Mouse (Mus musculus): Measurements from ENCODE around the gene Traf3ip1. TPM values are rescaled to one million over a fixed set of nuclear protein-coding genes. Genes with fewer than 3 reads are reported as not detected.
A peak's percentile ranks its signal among the peaks of the same experiment; 100 is the strongest.

Gene Traf3ip1
- polyA plus RNA-seq, 1 experiment from 2014 or later: 8.7 TPM

GRCm38 (mm10) chr1:91537786-91538569 is 43.5 kb downstream of the Traf3ip1 start:
- H3K4me1 ChIP-seq: peaks cover 23% of the 10 kb centered on the region
- no peak overlapping the region for H3K4me3 ChIP-seq
- H3K27me3 ChIP-seq: peaks cover 44% of the 10 kb centered on the region
- H3K9ac ChIP-seq: no peak overlapping the region
- no peak overlapping the region for H3K27ac ChIP-seq
- H3K36me3 ChIP-seq: peaks cover 4% of the 10 kb centered on the region; the same call in 1 of the 2 replicates
- WGBS: 13% methylated on average over 22 of the region's 22 CpGs
- no peak for ATAC-seq (ENCODE audit: insufficient number of reproducible peaks, insufficient read depth, low FRiP score, low TSS enrichment, low read depth)
- H3K4me2 ChIP-seq: no peak overlapping the region
- no peaks in the 10 kb centered on the region for H3K9me3 ChIP-seq

DNA sequence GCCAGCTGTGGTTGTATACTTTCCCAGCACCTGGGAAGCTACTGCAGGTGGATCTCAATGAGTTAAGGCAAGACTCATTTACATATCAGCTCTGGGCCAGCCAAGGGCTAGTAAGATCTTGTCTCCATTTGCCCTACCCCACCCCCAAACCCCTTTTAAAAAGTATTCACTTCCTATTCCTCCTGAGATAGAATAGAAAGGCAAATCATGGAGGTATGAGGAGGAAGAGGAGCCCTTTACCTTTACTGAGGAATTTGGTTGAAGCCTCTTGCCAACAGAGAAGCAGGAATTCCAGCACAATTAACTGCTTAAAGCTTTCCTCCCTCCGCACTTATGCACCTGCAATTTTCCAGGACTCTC is 44.1 kb downstream of the Traf3ip1 start:
- 48% methylated on average over 1 of the region's 1 CpGs for WGBS
- H3K27me3 ChIP-seq: peaks cover 44% of the 10 kb centered on the region

GRCm38 (mm10) chr1:91539246-91539645 is 44.8 kb downstream of the Traf3ip1 start:
- peak overlapping the region; percentile 81; the same call in 1 of the 2 replicates for H3K4me3 ChIP-seq
- no peak for ATAC-seq (ENCODE audit: insufficient number of reproducible peaks, insufficient read depth, low FRiP score, low TSS enrichment, low read depth)
- H3K27me3 ChIP-seq: peaks cover 44% of the 10 kb centered on the region
- no peak overlapping the region for H3K9ac ChIP-seq
- no peak overlapping the region for H3K27ac ChIP-seq
- WGBS: 31% methylated on average over 6 of the region's 6 CpGs
- peaks cover 22% of the 10 kb centered on the region for H3K4me1 ChIP-seq
- no peaks in the 10 kb centered on the region; the same call in 1 of the 2 replicates for H3K36me3 ChIP-seq
- H3K9me3 ChIP-seq: no peaks in the 10 kb centered on the region
- peak overlapping the region; percentile 99 for H3K4me2 ChIP-seq

More for the DNA sequence above, 44.1 kb downstream of the Traf3ip1 start:
- Histone ChIP-seq H3K27ac (no peak overlapping the region), H3K4me3 (no peak overlapping the region), H3K9me3 (no peaks in the 10 kb centered on the region), H3K4me1 (peaks cover 22% of the 10 kb centered on the region), H3K9ac (no peak overlapping the region), H3K36me3 (no peaks in the 10 kb centered on the region; the same call in 1 of the 2 replicates), H3K4me2 (no peak overlapping the region)
- ATAC-seq (ENCODE audit: insufficient number of reproducible peaks, insufficient read depth, low FRiP score, low TSS enrichment, low read depth): no peak

GRCm38 (mm10) chr1:91539704-91540270 is 45.3 kb downstream of the Traf3ip1 start:
- WGBS: 2% methylated on average over 22 of the region's 22 CpGs

DNA sequence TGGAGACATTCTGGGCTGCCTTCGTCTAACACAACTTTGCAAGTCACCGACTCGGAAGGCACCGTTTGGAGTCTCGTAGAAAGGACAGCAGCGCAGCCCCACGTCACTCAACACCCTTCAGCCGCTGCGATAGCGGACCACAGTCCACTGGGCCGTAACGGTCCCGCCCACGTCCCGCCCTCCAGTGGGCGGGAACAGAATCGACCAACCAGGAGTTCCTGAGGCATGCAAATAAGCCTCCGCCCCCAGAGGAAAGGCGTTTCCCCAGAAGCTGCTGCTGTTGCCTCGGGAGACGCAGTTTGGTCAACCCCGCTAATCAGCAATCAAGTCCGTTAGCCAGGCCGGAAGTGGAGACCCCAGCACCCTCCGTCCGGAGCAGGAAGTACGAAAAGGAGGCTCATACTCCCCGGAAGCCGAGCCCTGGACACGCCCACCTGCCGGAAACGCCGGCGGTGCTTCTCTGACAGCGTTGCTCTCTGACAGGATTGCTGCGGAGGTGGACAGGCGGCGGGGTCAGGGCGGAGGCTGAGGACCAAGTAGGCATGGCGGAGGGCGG is 45.9 kb downstream of the Traf3ip1 start, which contains the start of gene Asb1:
TSS of gene Asb1 (plus strand) at position 274 of the 556 bp plus-strand sequence.
- Histone ChIP-seq H3K4me2 (peak within 1 kb of the TSS; percentile 99), H3K36me3 (peaks cover 9% of the 10 kb centered on the region), H3K27ac (no peak within 1 kb of the TSS), H3K4me1 (peaks cover 22% of the 10 kb centered on the region), H3K4me3 (peak within 1 kb of the TSS; percentile 81), H3K27me3 (peaks cover 44% of the 10 kb centered on the region), H3K9me3 (no peaks in the 10 kb centered on the region), H3K9ac (peak within 1 kb of the TSS; percentile 82)
- WGBS: under 1% methylated on average over 41 of the region's 41 CpGs
- peak; percentile 88 for ATAC-seq (ENCODE audit: insufficient number of reproducible peaks, insufficient read depth, low FRiP score, low TSS enrichment, low read depth)

More at GRCm38 (mm10) chr1:91539704-91540270, 45.3 kb downstream of the Traf3ip1 start:
- Histone ChIP-seq H3K4me1 (peaks cover 22% of the 10 kb centered on the region), H3K4me2 (peak overlapping the region; percentile 99), H3K36me3 (peaks cover 4% of the 10 kb centered on the region), H3K27me3 (peaks cover 44% of the 10 kb centered on the region), H3K4me3 (peak overlapping the region; percentile 81), H3K9ac (peak overlapping the region; percentile 82), H3K9me3 (no peaks in the 10 kb centered on the region), H3K27ac (no peak overlapping the region)
- peak; percentile 41 for ATAC-seq (ENCODE audit: insufficient number of reproducible peaks, insufficient read depth, low FRiP score, low TSS enrichment, low read depth)

GRCm38 (mm10) chr1:91541042-91541592 is 46.7 kb downstream of the Traf3ip1 start:
- Histone ChIP-seq H3K9ac (peak overlapping the region; percentile 82), H3K4me3 (peak overlapping the region; percentile 81), H3K4me2 (peak overlapping the region; percentile 99), H3K27ac (no peak overlapping the region), H3K4me1 (peaks cover 22% of the 10 kb centered on the region), H3K36me3 (peaks cover 11% of the 10 kb centered on the region), H3K27me3 (peaks cover 39% of the 10 kb centered on the region), H3K9me3 (no peaks in the 10 kb centered on the region)
- ATAC-seq (ENCODE audit: insufficient number of reproducible peaks, insufficient read depth, low FRiP score, low TSS enrichment, low read depth): no peak
- 13% methylated on average over 15 of the region's 15 CpGs for WGBS

- Histone ChIP-seq H3K27ac (no peak overlapping the region), H3K27me3 (peaks cover 12% of the 10 kb centered on the region), H3K9me3 (no peaks in the 10 kb centered on the region), H3K9ac (no peak overlapping the region), H3K4me1 (peaks cover 22% of the 10 kb centered on the region), H3K4me2 (no peak overlapping the region; the same call in 1 of the 2 replicates), H3K4me3 (no peak overlapping the region), H3K36me3 (peaks cover 22% of the 10 kb centered on the region)
- WGBS: 86% methylated on average over 4 of the region's 4 CpGs
- no peak for ATAC-seq (ENCODE audit: insufficient number of reproducible peaks, insufficient read depth, low FRiP score, low TSS enrichment, low read depth)
Observed at GRCm38 (mm10) chr1:91543974-91544373, 49.5 kb downstream of the Traf3ip1 start.

DNA sequence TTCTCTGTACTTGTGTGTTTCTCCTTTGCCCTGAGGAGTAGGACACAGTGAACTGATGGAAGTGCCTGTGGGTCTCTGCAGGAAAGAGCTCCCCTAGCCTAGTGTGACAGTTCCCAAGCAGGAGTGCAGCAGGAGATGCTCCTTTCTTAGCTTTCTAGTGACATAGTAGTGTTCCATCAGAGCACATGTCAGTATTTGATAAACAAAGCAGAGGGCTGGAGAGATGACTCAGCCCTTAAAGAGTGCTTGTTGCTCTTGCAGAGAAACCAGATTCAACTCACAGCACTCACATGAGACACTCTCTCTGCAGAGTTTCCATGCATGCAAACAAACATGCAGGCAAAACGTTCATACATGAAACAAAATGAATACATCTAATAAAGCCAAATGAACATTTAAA is 50.8 kb downstream of the Traf3ip1 start:
- H3K27me3 ChIP-seq: no peaks in the 10 kb centered on the region
- H3K4me1 ChIP-seq: peaks cover 16% of the 10 kb centered on the region
- no peak overlapping the region for H3K27ac ChIP-seq
- H3K36me3 ChIP-seq: peaks cover 27% of the 10 kb centered on the region
- H3K4me3 ChIP-seq: no peak overlapping the region
- H3K9ac ChIP-seq: no peak overlapping the region
- no peak for ATAC-seq (ENCODE audit: insufficient number of reproducible peaks, insufficient read depth, low FRiP score, low TSS enrichment, low read depth)
- H3K9me3 ChIP-seq: no peaks in the 10 kb centered on the region
- 80% methylated on average over 1 of the region's 1 CpGs for WGBS
- H3K4me2 ChIP-seq: no peak overlapping the region

GRCm38 (mm10) chr1:91547567-91547966 is 53.1 kb downstream of the Traf3ip1 start:
- Histone ChIP-seq H3K9ac (no peak overlapping the region), H3K27ac (no peak overlapping the region), H3K4me1 (no peaks in the 10 kb centered on the region), H3K4me3 (no peak overlapping the region), H3K27me3 (no peaks in the 10 kb centered on the region), H3K9me3 (no peaks in the 10 kb centered on the region), H3K4me2 (no peak overlapping the region), H3K36me3 (peaks cover 35% of the 10 kb centered on the region)
- ATAC-seq (ENCODE audit: insufficient number of reproducible peaks, insufficient read depth, low FRiP score, low TSS enrichment, low read depth): no peak
- WGBS: 82% methylated on average over 5 of the region's 5 CpGs

DNA sequence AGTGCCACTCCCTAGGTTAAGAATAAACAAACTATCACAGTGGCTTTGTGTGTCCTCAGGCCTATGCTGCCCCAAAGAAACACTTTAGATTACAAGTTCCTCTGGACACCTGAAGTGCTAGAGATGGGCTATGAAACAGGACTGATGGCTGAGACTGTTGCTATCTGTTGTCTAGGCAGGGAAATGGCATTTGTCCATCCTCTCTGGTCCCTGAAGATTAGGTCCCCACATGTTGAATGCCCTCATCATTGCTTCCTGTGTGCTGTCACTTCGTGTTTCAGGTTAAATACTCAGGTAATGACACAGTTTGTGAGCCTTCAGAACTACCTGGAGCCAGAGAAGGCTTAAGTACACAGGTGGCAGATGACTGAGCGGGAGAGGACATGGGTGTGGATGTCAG is 54.6 kb downstream of the Traf3ip1 start:
- ATAC-seq (ENCODE audit: insufficient number of reproducible peaks, insufficient read depth, low FRiP score, low TSS enrichment, low read depth): no peak
- Histone ChIP-seq H3K9me3 (no peaks in the 10 kb centered on the region), H3K4me3 (no peak overlapping the region), H3K27me3 (no peaks in the 10 kb centered on the region), H3K4me1 (no peaks in the 10 kb centered on the region), H3K9ac (no peak overlapping the region), H3K27ac (no peak overlapping the region), H3K36me3 (peaks cover 38% of the 10 kb centered on the region), H3K4me2 (no peak overlapping the region)
- whole genome bisulfite sequencing: 78% methylated on average over 2 of the region's 2 CpGs

DNA sequence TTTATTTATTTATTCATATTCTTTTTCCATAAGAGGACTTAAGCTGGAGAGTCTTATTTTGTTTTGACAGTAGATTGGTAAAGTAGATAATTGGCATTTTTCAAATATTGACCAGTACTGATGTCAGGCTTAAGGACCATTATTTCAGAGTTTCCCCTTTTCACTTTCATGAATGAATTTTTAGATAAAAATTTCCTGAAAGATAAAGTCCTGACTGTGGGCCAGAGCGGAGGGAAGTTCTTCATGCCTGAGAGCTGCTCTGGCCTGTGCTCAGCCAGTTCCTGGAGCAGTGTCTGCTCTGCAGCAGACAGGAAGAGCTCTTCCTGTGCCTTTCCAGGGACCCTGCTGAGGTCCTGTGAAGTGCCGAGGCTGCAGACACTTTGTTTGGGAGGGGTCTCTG is 62.7 kb downstream of the Traf3ip1 start:
- H3K27ac ChIP-seq: no peak overlapping the region
- H3K4me2 ChIP-seq: no peak overlapping the region
- 58% methylated on average over 2 of the region's 2 CpGs for WGBS
- no peak overlapping the region for H3K4me3 ChIP-seq
- peaks cover 33% of the 10 kb centered on the region for H3K36me3 ChIP-seq
- no peaks in the 10 kb centered on the region for H3K27me3 ChIP-seq
- peaks cover 6% of the 10 kb centered on the region; the same call in 1 of the 2 replicates for H3K4me1 ChIP-seq
- no peak overlapping the region for H3K9ac ChIP-seq
- ATAC-seq (ENCODE audit: insufficient number of reproducible peaks, insufficient read depth, low FRiP score, low TSS enrichment, low read depth): no peak
- H3K9me3 ChIP-seq: no peaks in the 10 kb centered on the region

All from embryonic facial prominence, embryonic 13.5 days (tissue).